Mouse (Mus musculus) large intestine, adult 2 months (tissue): ENCODE measurements around the gene Aif1. TPM values are rescaled to one million over a fixed set of nuclear protein-coding genes. Genes with fewer than 3 reads are reported as not detected.

Experiments
- DNase-seq: peaks from one replicate; pipeline ENCODE4 v3.0.0-alpha.2; 2012; ENCODE audit warnings: low read depth, low spot score
- WGBS: fragments of 180-500 bp; shearing (Covaris S2); methylation state at CpG from one replicate; pipeline ENCODE4 v1.1.7; 2018; 5-methylcytosine and 5-hydroxymethylcytosine counted together
- polyA plus RNA-seq: library from polyadenylated mRNA; depleted of rRNA; stranded (reverse); fragments of >200 nt; gene quantifications from 2 replicates; pipeline ENCODE4 v1.2.3, GENCODE M21; 2012; rRNA removed

Gene Aif1
- polyA plus RNA-seq, result 3.7 and 3.8 TPM in 2 replicates

GRCm38 (mm10) chr17:35175968-35176367, at the start of gene Aif1:
Gene Aif1, minus strand, starts transcription at chr17:35176068.
- 63% methylated on average over 2 of the region's 2 CpGs for WGBS
- DNase-seq, result no peak

- 85% methylated on average over 5 of the region's 5 CpGs for WGBS
These were observed 49.6 kb upstream of the Aif1 start for GRCm38 (mm10) chr17:35225456-35225855.

GRCm38 (mm10) chr17:35224641-35225040, 48.8 kb upstream of the Aif1 start:
- no peak for DNase-seq
- WGBS, result 94% methylated on average over 4 of the region's 4 CpGs

More at GRCm38 (mm10) chr17:35225456-35225855, 49.6 kb upstream of the Aif1 start:
- no peak for DNase-seq

DNA sequence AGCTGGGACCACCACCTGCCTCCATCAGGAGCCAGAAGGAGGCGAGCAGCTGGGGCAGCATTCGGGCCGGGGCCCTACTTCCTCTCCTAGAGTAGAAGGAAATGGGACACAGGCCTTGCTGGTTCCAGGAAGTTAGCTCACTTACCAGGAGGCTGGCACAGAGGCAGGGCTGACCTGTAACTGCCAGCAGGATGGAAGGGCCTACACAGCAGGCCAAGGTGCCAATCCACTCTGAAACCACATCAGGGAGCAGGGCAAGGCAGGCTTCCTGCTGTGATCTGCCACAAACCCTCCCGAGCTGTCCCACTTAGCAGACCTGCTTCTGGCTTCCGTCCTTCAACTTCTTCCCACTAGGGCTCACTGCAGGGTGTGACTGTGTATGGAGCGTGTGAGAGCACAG, 46.4 kb upstream of the Aif1 start:
- no peak for DNase-seq
- whole genome bisulfite sequencing, result 56% methylated on average over 6 of the region's 6 CpGs

- WGBS, result 70% methylated on average over 28 of the region's 28 CpGs
- DNase-seq, result no peak
These were observed 44.5 kb upstream of the Aif1 start, which contains the start of gene Gm16181 for GRCm38 (mm10) chr17:35220156-35220952. Gene Gm16181, plus strand, starts transcription at chr17:35220834.

GRCm38 (mm10) chr17:35219601-35220041, 43.8 kb upstream of the Aif1 start:
- WGBS, result 65% methylated on average over 6 of the region's 6 CpGs
- DNase-seq, result no peak

DNA sequence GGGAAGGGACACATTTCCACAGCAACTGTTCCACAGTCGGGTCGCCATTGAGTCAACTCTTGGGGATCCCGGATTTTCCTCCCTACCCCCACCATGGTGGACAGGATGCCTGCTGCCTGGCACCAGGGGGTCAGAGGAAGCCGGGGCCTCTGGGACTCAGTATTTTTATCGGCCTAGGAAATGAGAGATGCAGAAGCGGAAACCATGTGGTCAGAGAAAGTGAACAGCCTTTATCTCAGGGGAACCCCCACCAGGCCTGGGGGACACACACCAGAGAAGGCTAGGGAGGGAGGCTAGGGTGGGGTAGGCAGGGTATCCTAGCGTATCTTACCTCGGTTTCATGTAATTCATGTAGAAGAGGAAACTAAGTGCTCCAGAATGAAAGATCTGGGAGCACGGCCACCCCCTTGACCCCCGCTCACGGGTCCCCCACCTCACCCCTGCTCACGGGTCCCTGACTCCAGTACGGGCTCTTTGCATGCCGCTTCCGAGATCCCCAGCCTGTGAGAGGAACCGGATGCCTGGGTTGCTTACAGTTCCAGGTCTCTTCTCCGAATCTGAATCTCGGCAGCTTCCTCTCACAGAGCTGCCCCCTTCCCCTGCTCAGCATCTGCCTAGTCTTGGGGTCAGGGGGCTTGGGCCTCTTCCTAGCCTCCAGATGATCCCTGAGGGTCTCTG, 42.8 kb upstream of the Aif1 start:
- no peak for DNase-seq
- WGBS, result 83% methylated on average over 18 of the region's 18 CpGs

DNA sequence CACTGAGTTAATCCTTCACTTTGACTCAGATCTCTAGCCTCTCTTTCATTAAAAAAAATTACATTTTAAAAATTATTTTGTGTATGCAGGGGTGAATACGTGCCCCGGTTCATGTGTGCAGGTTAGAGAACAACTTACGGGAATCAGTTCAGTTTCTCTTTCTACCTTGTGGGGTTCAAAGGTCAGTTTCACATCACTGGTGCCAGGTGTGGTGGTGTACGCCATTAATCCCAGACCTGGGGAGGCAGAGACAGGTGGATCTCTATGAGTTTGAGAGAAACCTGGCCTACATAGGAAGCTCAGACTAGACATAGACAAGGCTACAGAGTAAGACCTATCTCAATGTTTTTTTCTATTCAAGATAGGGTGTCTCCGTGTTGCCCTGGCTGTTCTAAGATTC, 37.2 kb upstream of the Aif1 start:
- WGBS, result 49% methylated on average over 5 of the region's 5 CpGs

GRCm38 (mm10) chr17:35210593-35210992, 34.7 kb upstream of the Aif1 start:
- no peak for DNase-seq
- WGBS, result 25% methylated on average over 3 of the region's 3 CpGs

More for the DNA sequence above, 37.2 kb upstream of the Aif1 start:
- DNase-seq, result no peak

DNA sequence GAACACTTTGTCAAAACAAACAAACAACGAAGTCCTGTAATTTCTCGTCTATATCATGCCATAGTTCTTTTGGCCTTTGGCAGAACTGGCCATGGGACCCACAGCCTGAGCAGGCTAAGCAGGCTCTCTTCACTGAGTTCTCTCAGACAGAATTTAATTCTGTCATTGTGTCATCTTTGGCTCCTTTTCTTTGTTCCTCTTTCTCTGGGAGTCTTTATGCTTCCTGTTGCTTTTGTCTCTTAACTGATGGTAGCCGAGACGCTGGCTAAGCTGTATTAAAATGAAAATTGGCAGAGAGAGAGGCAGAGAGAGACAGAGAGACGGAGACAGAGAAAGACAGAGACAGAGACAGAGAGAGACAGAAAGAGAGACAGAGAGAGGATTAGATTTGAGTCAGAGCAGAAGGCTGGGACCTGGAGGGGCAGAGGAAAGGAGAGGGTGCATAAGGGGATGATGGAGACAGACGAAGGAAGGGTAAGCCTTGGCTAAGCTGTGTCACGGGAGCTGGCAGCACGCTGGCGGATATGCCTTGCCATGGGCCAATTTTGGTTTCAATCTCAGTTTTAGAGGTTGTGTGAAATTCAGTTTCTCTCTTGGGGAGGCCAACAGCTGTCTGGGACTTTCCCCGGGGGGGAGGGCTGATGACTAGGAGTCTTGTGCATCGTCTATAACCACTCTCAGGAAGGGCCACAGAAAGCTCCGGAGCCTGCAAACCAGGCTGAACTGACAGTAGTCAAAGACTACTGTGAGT, 34.1 kb upstream of the Aif1 start:
- DNase-seq, result no peak

DNA sequence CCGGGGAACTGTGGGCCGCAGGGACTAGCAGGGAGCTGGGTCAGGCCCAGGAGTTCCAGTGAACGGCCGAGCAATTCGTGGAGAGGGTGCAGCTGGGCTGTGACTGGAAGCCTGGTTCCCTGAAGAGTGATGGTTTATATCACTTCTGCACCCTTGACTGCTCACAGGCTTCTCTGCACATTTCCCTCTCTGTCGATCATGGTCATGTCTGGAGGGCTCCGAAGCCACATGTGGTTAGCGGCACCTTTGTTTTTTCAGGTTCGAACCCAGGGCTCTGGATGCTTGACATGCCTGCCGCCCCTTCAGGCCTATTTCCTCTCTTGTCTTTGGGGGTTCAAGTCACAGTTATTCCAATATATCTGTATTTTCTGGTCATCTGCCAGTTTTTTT, 29.5 kb upstream of the Aif1 start:
- no peak for DNase-seq
- 74% methylated on average over 10 of the region's 10 CpGs for whole genome bisulfite sequencing

More for the DNA sequence above, 34.1 kb upstream of the Aif1 start:
- 38% methylated on average over 12 of the region's 12 CpGs for WGBS

- 66% methylated on average over 20 of the region's 20 CpGs for WGBS
- no peak for DNase-seq
These were observed 28.9 kb upstream of the Aif1 start, which contains the start of gene Lta for GRCm38 (mm10) chr17:35204494-35205379. Gene Lta, minus strand, starts transcription at chr17:35205351.

DNA sequence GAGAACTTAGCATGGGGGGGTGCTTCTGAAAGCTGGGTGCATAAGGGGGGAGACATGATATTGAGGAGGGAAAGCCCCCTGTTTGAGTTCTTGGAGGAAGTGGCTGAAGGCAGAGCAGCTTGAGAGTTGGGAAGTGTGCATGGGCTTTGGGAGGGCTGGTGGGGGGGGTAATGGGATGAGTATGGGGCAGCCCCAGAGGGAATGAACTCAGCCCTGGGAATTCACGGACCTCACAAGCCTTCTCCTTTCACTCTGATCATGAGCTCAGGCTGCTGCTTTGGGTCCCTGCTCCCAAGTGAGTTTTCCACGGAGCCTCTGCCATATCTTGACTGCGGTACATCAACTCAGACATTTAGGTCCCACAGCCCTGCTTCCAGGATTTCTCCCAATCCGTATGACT, 26.6 kb upstream of the Aif1 start:
- DNase-seq, result no peak
- 82% methylated on average over 4 of the region's 4 CpGs for WGBS

GRCm38 (mm10) chr17:35201787-35202186, 25.9 kb upstream of the Aif1 start, which contains the start of gene Tnf:
Gene Tnf, minus strand, starts transcription at chr17:35202007.
- 11% methylated on average over 13 of the region's 13 CpGs for WGBS
- DNase-seq, result no peak

DNA sequence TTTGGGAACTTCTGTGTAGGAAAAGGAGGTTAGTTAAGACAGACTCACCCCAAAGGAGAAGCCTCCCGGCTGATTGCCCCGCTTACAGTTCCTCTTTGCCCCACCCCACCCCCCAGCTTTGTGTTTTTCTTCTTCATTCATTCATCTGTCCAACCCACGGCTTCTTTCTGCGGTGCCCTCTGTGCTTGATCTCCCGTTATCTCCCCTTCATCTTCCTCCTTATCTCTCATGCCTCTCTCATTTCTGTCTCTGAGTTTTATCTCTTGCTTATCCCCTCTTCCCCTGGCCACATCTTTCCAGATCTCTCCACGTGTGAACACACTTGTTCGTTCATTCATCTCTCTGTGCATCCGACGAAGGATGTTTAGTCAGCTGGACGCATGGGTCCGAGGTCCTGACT, 25.3 kb upstream of the Aif1 start:
- no peak for DNase-seq
- 54% methylated on average over 11 of the region's 11 CpGs for WGBS

GRCm38 (mm10) chr17:35200398-35200797, 24.5 kb upstream of the Aif1 start:
- WGBS, result 69% methylated on average over 11 of the region's 11 CpGs
- DNase-seq, result no peak

DNA sequence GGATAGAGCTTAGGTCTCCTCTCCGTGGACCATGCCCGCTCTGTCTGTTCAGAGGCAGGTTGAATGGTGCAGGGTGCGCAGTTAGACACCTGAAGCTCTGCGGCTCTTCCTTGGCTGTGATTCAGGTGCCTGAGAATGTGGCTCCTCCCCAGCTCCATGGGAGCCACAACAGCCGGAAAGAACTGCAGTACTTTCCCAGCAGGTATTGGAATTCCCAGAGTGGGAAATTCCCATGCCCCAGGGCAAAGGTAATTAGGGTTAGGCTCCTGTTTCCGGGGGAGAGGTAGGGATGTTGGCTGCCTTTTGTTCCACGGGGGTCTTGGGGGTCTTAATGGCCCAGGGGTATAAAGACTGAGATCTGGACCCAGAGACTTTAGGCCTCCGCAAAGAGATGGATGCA, 23.1 kb upstream of the Aif1 start:
- WGBS, result 29% methylated on average over 8 of the region's 8 CpGs

DNA sequence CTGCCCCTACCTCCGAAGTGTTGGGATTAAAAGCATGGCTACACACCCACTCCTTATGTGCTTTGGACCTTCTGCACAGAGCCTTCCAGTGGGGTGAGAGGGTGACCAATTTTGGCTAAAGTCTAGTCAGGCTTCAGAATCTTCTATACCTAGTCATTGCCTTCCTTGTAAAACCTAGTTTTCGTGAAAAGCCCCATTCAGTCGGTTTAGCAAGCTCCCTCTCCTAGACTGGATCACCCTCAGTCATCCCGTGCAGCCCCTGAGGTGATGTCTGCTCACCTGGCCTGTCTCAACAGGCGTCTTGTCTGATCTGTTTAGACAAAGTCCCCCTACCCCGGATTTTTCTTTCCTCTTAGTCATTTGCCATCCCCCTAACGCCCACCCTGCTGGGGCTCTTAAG, 22.2 kb upstream of the Aif1 start:
- no peak for DNase-seq
- 75% methylated on average over 7 of the region's 7 CpGs for WGBS

More for the DNA sequence above, 23.1 kb upstream of the Aif1 start:
- no peak for DNase-seq

GRCm38 (mm10) chr17:35197126-35197525, 21.3 kb upstream of the Aif1 start:
- 64% methylated on average over 6 of the region's 6 CpGs for WGBS
- DNase-seq, result no peak
